Mouse (Mus musculus) MEL (cell line): Measurements from ENCODE around the gene Olfm2.

Source experiments
- BHLHE40 ChIP-seq: IDR thresholded peaks from 2 replicates; pipeline ENCODE4 v1.6.1; 2012; ENCODE audit warnings: low read depth, mild to moderate bottlenecking, inconsistent platforms, low read length, improper control_type of control experiment, borderline replicate concordance
- CTCF ChIP-seq, 3 experiments: IDR thresholded peaks in 2 of 3; conservative IDR thresholded peaks in 1 of 3; 2 replicates each; pipeline ENCODE4 v1.5.1; 2011 to 2012; ENCODE audit warnings: low read length in 3 of 3, low read depth in 2 of 3, mild to moderate bottlenecking in 2 of 3, improper control_type of control experiment in 1 of 3, inconsistent platforms in 1 of 3, mixed read lengths in 1 of 3, moderate library complexity in 1 of 3; ENCODE audit not compliant: control insufficient read depth in 1 of 3, insufficient read depth in 1 of 3, poor library complexity in 1 of 3, severe bottlenecking in 1 of 3
- EP300 ChIP-seq, 2 experiments: IDR thresholded peaks; 2 replicates each; pipeline ENCODE4 v1.6.1; 2011; ENCODE audit warnings: improper control_type of control experiment in 2 of 2, low read length in 2 of 2, low read depth in 1 of 2, mild to moderate bottlenecking in 1 of 2
- GATA1 ChIP-seq: IDR thresholded peaks from 2 replicates; pipeline ENCODE4 v1.6.1; 2011; ENCODE audit warnings: low read depth, low read length, improper control_type of control experiment
- KAT2A ChIP-seq: conservative IDR thresholded peaks from 2 replicates; pipeline ENCODE4 v1.6.1; 2012; ENCODE audit warnings: low read depth, low read length, improper control_type of control experiment, inconsistent platforms
- MAZ ChIP-seq: IDR thresholded peaks from 2 replicates; pipeline ENCODE4 v1.6.1; 2012; ENCODE audit warnings: low read depth, mild to moderate bottlenecking, inconsistent platforms, low read length, improper control_type of control experiment
- MEF2A ChIP-seq: IDR thresholded peaks from 2 replicates; pipeline ENCODE4 v1.6.1; 2014; ENCODE audit warnings: low read depth, mild to moderate bottlenecking, inconsistent platforms, low read length, improper control_type of control experiment; ENCODE audit not compliant: poor library complexity, insufficient replicate concordance, severe bottlenecking; ENCODE audit errors: extremely low read depth
- NELFE ChIP-seq: IDR thresholded peaks from 2 replicates; pipeline ENCODE4 v1.6.1; 2011; ENCODE audit warnings: low read depth, low read length, improper control_type of control experiment
- POLR2A ChIP-seq, 2 experiments: IDR thresholded peaks; 2 replicates each; pipeline ENCODE4 v1.6.1; 2011 to 2012; ENCODE audit warnings: low read length in 2 of 2, mild to moderate bottlenecking in 2 of 2, control low read depth in 1 of 2, improper control_type of control experiment in 1 of 2, low read depth in 1 of 2, moderate library complexity in 1 of 2; ENCODE audit not compliant: control insufficient read depth in 1 of 2, insufficient read depth in 1 of 2, poor library complexity in 1 of 2
- RCOR1 ChIP-seq: IDR thresholded peaks from 2 replicates; pipeline ENCODE4 v1.6.1; 2012; ENCODE audit warnings: low read depth, mild to moderate bottlenecking, inconsistent platforms, low read length, improper control_type of control experiment
- SIN3A ChIP-seq: IDR thresholded peaks from 2 replicates; pipeline ENCODE4 v1.6.1; 2012; ENCODE audit warnings: low read length, improper control_type of control experiment, inconsistent platforms
- TCF12 ChIP-seq: IDR thresholded peaks from 2 replicates; pipeline ENCODE4 v1.6.1; 2014; ENCODE audit warnings: low read depth, mild to moderate bottlenecking, inconsistent platforms, low read length, improper control_type of control experiment, moderate library complexity

DNA sequence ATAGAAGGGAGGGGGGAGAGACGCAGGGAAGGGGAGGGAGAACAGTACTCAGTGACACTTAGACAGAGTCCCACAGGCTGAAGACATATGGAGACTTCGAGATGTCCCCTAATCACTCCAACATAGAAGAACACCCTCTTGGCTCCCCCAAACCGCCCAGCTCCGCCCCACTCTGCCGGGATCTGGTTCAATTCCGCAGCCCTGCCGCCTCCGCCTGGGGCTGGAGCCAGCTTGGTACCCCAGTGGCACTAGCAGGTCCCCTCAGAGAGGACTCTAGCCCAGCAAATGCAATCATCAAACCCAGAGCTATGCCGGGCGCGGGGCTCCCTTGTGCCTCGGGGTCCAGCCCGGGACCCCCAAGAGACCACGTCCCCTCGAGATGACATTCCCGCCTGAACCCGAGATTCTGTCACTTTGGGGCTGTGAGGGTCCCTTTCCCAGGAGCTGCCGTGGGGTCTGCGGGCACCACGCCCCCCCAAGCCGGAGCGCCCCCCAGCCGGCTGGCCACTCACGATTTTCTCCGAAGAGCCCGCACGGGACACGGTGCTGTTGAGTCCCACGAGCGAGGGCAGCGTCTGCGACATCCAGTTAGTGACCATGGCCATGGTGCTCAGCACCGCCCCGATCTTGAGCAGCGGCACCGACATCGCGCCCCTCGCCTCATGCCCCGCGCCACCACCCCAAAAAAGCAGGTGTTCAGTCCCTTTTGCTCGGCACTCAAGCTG, 19.9 kb downstream of the Olfm2 start:
- TF ChIP-seq MAZ (no peak), CTCF (IDR thresholded peaks at IDR 0.05 in 2 of 3, conservative IDR thresholded peaks at IDR 0.05 in 1 of 3; ENCODE audit: control insufficient read depth in 1 of 3, insufficient read depth in 1 of 3, low read depth in 2 of 3, low read length in 3 of 3, poor library complexity in 1 of 3, severe bottlenecking in 1 of 3) (no peak), MEF2A (no peak), GATA1 (no peak), SIN3A (no peak), BHLHE40 (no peak), KAT2A (no peak), POLR2A (IDR thresholded peaks at IDR 0.05; ENCODE audit: control insufficient read depth in 1 of 2, insufficient read depth in 1 of 2, low read depth in 1 of 2, low read length in 2 of 2, poor library complexity in 1 of 2) (no peak), EP300 (IDR thresholded peaks at IDR 0.05; ENCODE audit: low read depth in 1 of 2, low read length in 2 of 2) (no peak), NELFE (no peak), RCOR1 (no peak), TCF12 (no peak)
